Mouse (Mus musculus): ENCODE measurements around the gene Csf2rb. TPM values are rescaled to one million over a fixed set of nuclear protein-coding genes. Genes with fewer than 3 reads are reported as not detected.
A peak's percentile ranks its signal among the peaks of the same experiment; 100 is the strongest.

The Csf2rb gene
- polyA plus RNA-seq, 1 experiment = 1.1 TPM

GRCm38 (mm10) chr15:78368926-78369346, 43.4 kb downstream of the Csf2rb start:
- no peak overlapping the region for H3K27ac ChIP-seq (ENCODE audit: control insufficient read depth, insufficient read depth, low read depth, low read length)
- TF ChIP-seq CTCF (IDR thresholded peaks at IDR 0.05; ENCODE audit: control insufficient read depth, insufficient read depth, insufficient replicate concordance, low read depth, low read length) (peak; percentile 93), POLR2A (IDR thresholded peaks at IDR 0.05; ENCODE audit: control insufficient read depth, low read depth, low read length) (no peak)

GRCm38 (mm10) chr15:78369641-78370040, 44.1 kb downstream of the Csf2rb start:
- Histone ChIP-seq H3K27ac (ENCODE audit: control insufficient read depth, insufficient read depth, low read depth, low read length) (no peak overlapping the region), H3K4me3 (ENCODE audit: control insufficient read depth, low read depth, low read length) (no peak overlapping the region), H3K4me1 (ENCODE audit: control insufficient read depth, insufficient read depth, low read length) (peaks cover 2% of the 10 kb centered on the region; the same call in 1 of the 2 replicates), H3K36me3 (ENCODE audit: control insufficient read depth, insufficient read depth, low read length) (no peaks in the 10 kb centered on the region), H3K27me3 (ENCODE audit: control insufficient read depth, insufficient read depth, low read length) (no peaks in the 10 kb centered on the region)
- no peak for TF ChIP-seq POLR2A (IDR thresholded peaks at IDR 0.05; ENCODE audit: control insufficient read depth, low read depth, low read length)
- no peak for TF ChIP-seq CTCF (IDR thresholded peaks at IDR 0.05; ENCODE audit: control insufficient read depth, insufficient read depth, insufficient replicate concordance, low read depth, low read length)

More at GRCm38 (mm10) chr15:78368926-78369346, 43.4 kb downstream of the Csf2rb start:
- no peak overlapping the region for H3K4me3 ChIP-seq (ENCODE audit: control insufficient read depth, low read depth, low read length)
- no peaks in the 10 kb centered on the region for H3K27me3 ChIP-seq (ENCODE audit: control insufficient read depth, insufficient read depth, low read length)
- H3K36me3 ChIP-seq (ENCODE audit: control insufficient read depth, insufficient read depth, low read length) = no peaks in the 10 kb centered on the region
- H3K4me1 ChIP-seq (ENCODE audit: control insufficient read depth, insufficient read depth, low read length) = peaks cover 2% of the 10 kb centered on the region; the same call in 1 of the 2 replicates

DNA sequence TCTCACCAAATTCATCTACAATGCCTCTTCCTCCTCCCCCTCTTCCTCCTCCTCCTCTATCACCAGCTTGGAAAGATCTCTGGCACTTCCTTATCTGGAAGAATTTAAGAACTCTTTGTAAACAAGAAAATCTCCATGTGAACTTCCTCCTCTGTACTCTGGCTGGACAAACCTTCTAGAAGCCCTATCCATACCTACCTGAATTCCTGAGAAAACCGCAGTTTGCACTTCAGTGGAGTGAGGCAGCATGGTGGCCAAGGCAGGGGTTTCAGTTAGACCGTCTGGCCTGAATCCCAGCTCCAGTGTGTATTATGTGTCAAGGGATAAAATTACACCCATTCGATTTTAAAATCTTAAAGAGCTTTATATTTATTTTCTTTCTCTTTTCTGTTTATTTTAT, 47.2 kb downstream of the Csf2rb start:
- H3K4me1 ChIP-seq (ENCODE audit: control insufficient read depth, insufficient read depth, low read length) = peaks cover 3% of the 10 kb centered on the region
- TF ChIP-seq POLR2A (IDR thresholded peaks at IDR 0.05; ENCODE audit: control insufficient read depth, low read depth, low read length) (no peak), CTCF (IDR thresholded peaks at IDR 0.05; ENCODE audit: control insufficient read depth, insufficient read depth, insufficient replicate concordance, low read depth, low read length) (no peak)
- no peaks in the 10 kb centered on the region for H3K27me3 ChIP-seq (ENCODE audit: control insufficient read depth, insufficient read depth, low read length)
- no peak overlapping the region for H3K27ac ChIP-seq (ENCODE audit: control insufficient read depth, insufficient read depth, low read depth, low read length)
- H3K4me3 ChIP-seq (ENCODE audit: control insufficient read depth, low read depth, low read length) = no peak overlapping the region
- no peaks in the 10 kb centered on the region for H3K36me3 ChIP-seq (ENCODE audit: control insufficient read depth, insufficient read depth, low read length)

DNA sequence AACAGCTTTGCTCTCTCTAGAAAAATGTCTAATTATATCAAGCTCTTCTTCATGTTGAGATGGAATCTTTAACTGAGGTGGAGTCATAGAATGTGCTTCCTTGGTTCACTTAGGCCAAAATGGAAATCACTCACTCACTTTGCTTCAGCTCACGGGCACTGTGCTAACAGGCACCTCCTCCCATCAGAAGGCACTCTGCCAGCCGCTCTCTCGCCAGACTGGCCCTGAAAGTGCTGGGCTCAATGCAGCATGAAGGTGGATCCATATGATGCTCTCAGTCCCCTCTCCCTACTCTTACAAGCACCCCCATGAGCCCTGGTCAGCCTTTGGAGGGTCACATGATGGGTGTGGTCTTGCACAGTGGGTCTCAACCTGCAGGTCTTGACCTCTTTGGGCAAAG, 48.7 kb downstream of the Csf2rb start:
- no peak overlapping the region for H3K4me3 ChIP-seq (ENCODE audit: control insufficient read depth, low read depth, low read length)
- no peak for TF ChIP-seq POLR2A (IDR thresholded peaks at IDR 0.05; ENCODE audit: control insufficient read depth, low read depth, low read length)
- TF ChIP-seq CTCF (IDR thresholded peaks at IDR 0.05; ENCODE audit: control insufficient read depth, insufficient read depth, insufficient replicate concordance, low read depth, low read length) = no peak
- H3K27ac ChIP-seq (ENCODE audit: control insufficient read depth, insufficient read depth, low read depth, low read length) = no peak overlapping the region
- H3K36me3 ChIP-seq (ENCODE audit: control insufficient read depth, insufficient read depth, low read length) = no peaks in the 10 kb centered on the region
- H3K4me1 ChIP-seq (ENCODE audit: control insufficient read depth, insufficient read depth, low read length) = peaks cover 9% of the 10 kb centered on the region
- no peaks in the 10 kb centered on the region for H3K27me3 ChIP-seq (ENCODE audit: control insufficient read depth, insufficient read depth, low read length)

- no peaks in the 10 kb centered on the region for H3K36me3 ChIP-seq (ENCODE audit: control insufficient read depth, insufficient read depth, low read length)
- H3K4me3 ChIP-seq (ENCODE audit: control insufficient read depth, low read depth, low read length) = peak overlapping the region; percentile 36
- H3K4me1 ChIP-seq (ENCODE audit: control insufficient read depth, insufficient read depth, low read length) = peaks cover 9% of the 10 kb centered on the region
- TF ChIP-seq CTCF (IDR thresholded peaks at IDR 0.05; ENCODE audit: control insufficient read depth, insufficient read depth, insufficient replicate concordance, low read depth, low read length) = no peak
- TF ChIP-seq POLR2A (IDR thresholded peaks at IDR 0.05; ENCODE audit: control insufficient read depth, low read depth, low read length) = no peak
- no peak overlapping the region for H3K27ac ChIP-seq (ENCODE audit: control insufficient read depth, insufficient read depth, low read depth, low read length)
- H3K27me3 ChIP-seq (ENCODE audit: control insufficient read depth, insufficient read depth, low read length) = no peaks in the 10 kb centered on the region
Measured at GRCm38 (mm10) chr15:78377859-78378258, 52.3 kb downstream of the Csf2rb start.

DNA sequence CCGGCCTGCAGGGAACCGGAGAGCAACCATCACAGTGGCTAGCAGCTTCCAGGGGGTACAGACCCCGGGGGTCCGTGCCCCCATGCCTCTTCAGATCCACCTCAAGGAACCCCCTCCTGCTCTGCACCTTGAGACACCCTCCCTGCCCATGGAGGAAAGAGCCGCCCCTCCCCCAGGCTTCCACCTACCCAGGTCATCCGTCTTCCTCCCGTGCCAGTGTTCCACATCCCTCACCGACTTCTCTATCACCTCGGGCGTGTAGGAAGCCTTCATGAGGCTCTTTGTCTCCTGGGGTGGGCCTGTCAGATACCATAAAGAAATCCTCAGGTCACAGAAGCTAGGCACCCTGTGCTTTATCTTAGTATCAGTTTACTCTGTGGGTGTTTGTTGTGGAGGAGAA, 53.0 kb downstream of the Csf2rb start:
- peaks cover 9% of the 10 kb centered on the region for H3K4me1 ChIP-seq (ENCODE audit: control insufficient read depth, insufficient read depth, low read length)
- no peaks in the 10 kb centered on the region for H3K27me3 ChIP-seq (ENCODE audit: control insufficient read depth, insufficient read depth, low read length)
- no peaks in the 10 kb centered on the region for H3K36me3 ChIP-seq (ENCODE audit: control insufficient read depth, insufficient read depth, low read length)
- no peak for TF ChIP-seq CTCF (IDR thresholded peaks at IDR 0.05; ENCODE audit: control insufficient read depth, insufficient read depth, insufficient replicate concordance, low read depth, low read length)
- no peak for TF ChIP-seq POLR2A (IDR thresholded peaks at IDR 0.05; ENCODE audit: control insufficient read depth, low read depth, low read length)
- H3K4me3 ChIP-seq (ENCODE audit: control insufficient read depth, low read depth, low read length) = no peak overlapping the region; the same call in 1 of the 2 replicates
- no peak overlapping the region for H3K27ac ChIP-seq (ENCODE audit: control insufficient read depth, insufficient read depth, low read depth, low read length)

DNA sequence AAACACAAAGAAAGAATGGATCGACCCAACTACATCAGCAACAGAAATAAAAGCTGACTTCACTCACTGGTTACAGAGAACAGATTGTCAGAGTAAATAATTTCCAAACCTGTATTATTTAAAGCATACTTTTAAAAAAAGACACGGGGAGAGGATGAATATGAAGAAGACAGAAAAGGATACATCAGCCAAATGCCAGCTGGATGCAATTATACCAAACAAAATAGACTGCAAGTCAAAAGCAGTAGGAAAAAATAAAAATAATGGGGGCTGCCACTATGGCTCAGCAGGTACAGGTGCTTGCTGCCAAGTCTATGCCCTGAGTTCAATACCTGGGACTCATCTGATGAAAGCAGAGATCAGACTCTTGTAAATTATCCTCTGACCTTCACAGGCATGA, 54.7 kb downstream of the Csf2rb start:
- no peak for TF ChIP-seq POLR2A (IDR thresholded peaks at IDR 0.05; ENCODE audit: control insufficient read depth, low read depth, low read length)
- TF ChIP-seq CTCF (IDR thresholded peaks at IDR 0.05; ENCODE audit: control insufficient read depth, insufficient read depth, insufficient replicate concordance, low read depth, low read length) = no peak
- no peaks in the 10 kb centered on the region for H3K27me3 ChIP-seq (ENCODE audit: control insufficient read depth, insufficient read depth, low read length)
- H3K36me3 ChIP-seq (ENCODE audit: control insufficient read depth, insufficient read depth, low read length) = no peaks in the 10 kb centered on the region
- H3K4me1 ChIP-seq (ENCODE audit: control insufficient read depth, insufficient read depth, low read length) = peaks cover 9% of the 10 kb centered on the region
- H3K27ac ChIP-seq (ENCODE audit: control insufficient read depth, insufficient read depth, low read depth, low read length) = no peak overlapping the region
- H3K4me3 ChIP-seq (ENCODE audit: control insufficient read depth, low read depth, low read length) = no peak overlapping the region

GRCm38 (mm10) chr15:78380741-78381140, 55.2 kb downstream of the Csf2rb start:
- no peak overlapping the region for H3K27ac ChIP-seq (ENCODE audit: control insufficient read depth, insufficient read depth, low read depth, low read length)
- H3K36me3 ChIP-seq (ENCODE audit: control insufficient read depth, insufficient read depth, low read length) = no peaks in the 10 kb centered on the region
- TF ChIP-seq CTCF (IDR thresholded peaks at IDR 0.05; ENCODE audit: control insufficient read depth, insufficient read depth, insufficient replicate concordance, low read depth, low read length) = no peak
- no peak for TF ChIP-seq POLR2A (IDR thresholded peaks at IDR 0.05; ENCODE audit: control insufficient read depth, low read depth, low read length)
- H3K4me1 ChIP-seq (ENCODE audit: control insufficient read depth, insufficient read depth, low read length) = peaks cover 9% of the 10 kb centered on the region
- no peaks in the 10 kb centered on the region for H3K27me3 ChIP-seq (ENCODE audit: control insufficient read depth, insufficient read depth, low read length)
- no peak overlapping the region for H3K4me3 ChIP-seq (ENCODE audit: control insufficient read depth, low read depth, low read length)

All from testis, adult 2 months (tissue).